Comparison of ENCODE assay signal across 10 mouse cellular contexts in the genomic region with DNA sequence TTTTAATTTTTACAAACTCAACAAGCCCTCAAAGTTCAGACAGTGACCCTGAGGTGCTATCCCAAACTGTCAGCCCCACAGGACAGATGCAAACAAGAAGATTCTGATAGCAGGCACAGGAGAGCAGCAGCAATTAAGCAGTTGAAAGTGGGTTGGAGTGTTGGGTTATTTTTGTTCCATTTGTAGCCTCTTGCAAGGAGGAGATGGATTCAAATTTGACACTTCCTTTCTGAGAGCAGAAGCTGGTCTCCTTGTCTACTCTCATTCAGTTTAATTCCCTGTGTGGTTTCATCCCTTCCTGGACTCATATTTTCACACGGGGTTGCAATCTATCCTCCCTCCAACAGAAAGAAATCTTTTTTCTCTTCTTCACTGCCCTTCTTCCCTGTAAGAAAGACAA. TPM values are rescaled to one million over a fixed set of nuclear protein-coding genes. Genes with fewer than 3 reads are reported as not detected.
A peak's percentile ranks its signal among the peaks of the same experiment; 100 is the strongest.
DNase-seq lines count a peak whose midpoint lies in the region; ATAC-seq lines count a peak whose summit lies in the region.
"Had no signal": no experiment of that assay in that cellular context is flagged by ENCODE, and none has a peak within 500 bp of the region (broad histone marks: within the 10 kb centered on the region; RNA-seq: fewer than 3 reads in every experiment).

No protein-coding gene starts in this region.

- no peak for DNase-seq in heart, postnatal 4 days
- DNase-seq in embryonic facial prominence, embryonic 11.5 days (ENCODE audit: low spot score), result no peak
- peak; percentile 6 for DNase-seq in hindbrain, embryonic 11.5 days (ENCODE audit: low spot score)
- no peak for DNase-seq in midbrain, embryonic 14.5 days
- DNase-seq in embryo, embryonic 11 days, result no peak
- DNase-seq: lung, adult 2 months had no signal

- peaks cover 20% of the 10 kb centered on the region for H3K27me3 ChIP-seq in heart, embryonic 14.5 days (ENCODE audit: control insufficient read depth, insufficient read depth, low read length)
- H3K27me3 ChIP-seq in embryonic facial prominence, embryonic 11.5 days (ENCODE audit: control insufficient read depth, insufficient read depth, low read length), result no peaks in the 10 kb centered on the region
- H3K27me3 ChIP-seq in hindbrain, embryonic 11.5 days (ENCODE audit: control insufficient read depth, insufficient read depth, low read length), result no peaks in the 10 kb centered on the region
- no peaks in the 10 kb centered on the region for H3K27me3 ChIP-seq in midbrain, embryonic 14.5 days (ENCODE audit: control insufficient read depth, insufficient read depth, low read length)
- H3K27me3 ChIP-seq: CH12.LX had no signal

- H3K9ac ChIP-seq in heart, embryonic 14.5 days (ENCODE audit: low read length), result no peak overlapping the region
- H3K9ac ChIP-seq in embryonic facial prominence, embryonic 11.5 days (replicated peaks; ENCODE audit: low read length), result peak overlapping the region; percentile 53; the same call in 1 of the 2 replicates
- peak overlapping the region; percentile 84 for H3K9ac ChIP-seq in hindbrain, embryonic 11.5 days (ENCODE audit: low read depth, low read length)
- H3K9ac ChIP-seq in midbrain, embryonic 14.5 days (replicated peaks; ENCODE audit: low read length), result peak overlapping the region; percentile 92

- peak overlapping the region in 1 of 2 experiments; percentile 48; a peak in 1 of 4 replicates for H3K4me3 ChIP-seq in heart, embryonic 14.5 days (ENCODE audit: control insufficient read depth in 1 of 2, insufficient read depth in 1 of 2, low read depth in 1 of 2, low read length in 2 of 2)
- H3K4me3 ChIP-seq in embryonic facial prominence, embryonic 11.5 days (ENCODE audit: low read depth, low read length), result peak overlapping the region; percentile 56; the same call in 1 of the 2 replicates
- H3K4me3 ChIP-seq in hindbrain, embryonic 11.5 days (ENCODE audit: low read depth, low read length), result peak overlapping the region; percentile 74
- H3K4me3 ChIP-seq in midbrain, embryonic 14.5 days (replicated peaks; ENCODE audit: low read depth, low read length), result peak overlapping the region; percentile 82

- no peaks in the 10 kb centered on the region for H3K9me3 ChIP-seq in heart, embryonic 14.5 days (ENCODE audit: control insufficient read depth, low read length)
- H3K9me3 ChIP-seq in embryonic facial prominence, embryonic 11.5 days (replicated peaks; ENCODE audit: control insufficient read depth, low read length), result no peaks in the 10 kb centered on the region
- H3K9me3 ChIP-seq in hindbrain, embryonic 11.5 days (ENCODE audit: control insufficient read depth, low read length), result no peaks in the 10 kb centered on the region
- H3K9me3 ChIP-seq in midbrain, embryonic 14.5 days (ENCODE audit: control insufficient read depth, low read length), result no peaks in the 10 kb centered on the region

- H3K27ac ChIP-seq in heart, embryonic 14.5 days (replicated peaks in 1 of 2; ENCODE audit: control insufficient read depth in 1 of 2, insufficient read depth in 1 of 2, low read depth in 2 of 2, low read length in 2 of 2), result no peak overlapping the region
- H3K27ac ChIP-seq in embryonic facial prominence, embryonic 11.5 days (replicated peaks; ENCODE audit: low read depth, low read length), result no peak overlapping the region
- 0 out of 2 replicates have a peak overlapping the region, but pooled peaks have one; percentile 80 for H3K27ac ChIP-seq in hindbrain, embryonic 11.5 days (ENCODE audit: low read depth, low read length)
- H3K27ac ChIP-seq in midbrain, embryonic 14.5 days (replicated peaks; ENCODE audit: low read depth, low read length), result peak overlapping the region; percentile 95

- ATAC-seq in heart, embryonic 14.5 days (ENCODE audit: insufficient number of reproducible peaks, insufficient read depth, low FRiP score, low read depth), result no peak
- ATAC-seq in embryonic facial prominence, embryonic 11.5 days (replicated peaks; ENCODE audit: insufficient number of reproducible peaks, low FRiP score, low TSS enrichment, low read depth), result no peak
- no peak for ATAC-seq in hindbrain, embryonic 11.5 days (ENCODE audit: low FRiP score)
- no peak for ATAC-seq in midbrain, embryonic 14.5 days (ENCODE audit: low FRiP score, low TSS enrichment)
- ATAC-seq in activated CD4-positive, CD25-positive, alpha-beta regulatory T cell, adult 4 months, result no peak
- ATAC-seq in megakaryocyte progenitor cell, adult 5-6 weeks (replicated peaks; ENCODE audit: poor library complexity), result no peak

- no peaks in the 10 kb centered on the region for H3K36me3 ChIP-seq in heart, embryonic 14.5 days (ENCODE audit: control insufficient read depth, insufficient read depth, low read length)
- H3K36me3 ChIP-seq in embryonic facial prominence, embryonic 11.5 days (replicated peaks; ENCODE audit: control insufficient read depth, insufficient read depth, low read depth, low read length), result no peaks in the 10 kb centered on the region
- H3K36me3 ChIP-seq in hindbrain, embryonic 11.5 days (ENCODE audit: control insufficient read depth, insufficient read depth, low read length), result no peaks in the 10 kb centered on the region
- H3K36me3 ChIP-seq in midbrain, embryonic 14.5 days (ENCODE audit: control insufficient read depth, insufficient read depth, low read length), result no peaks in the 10 kb centered on the region

- H3K4me1 ChIP-seq in heart, embryonic 14.5 days (ENCODE audit: control insufficient read depth in 2 of 2, insufficient read depth in 2 of 2, low read length in 2 of 2), result peaks cover 9 to 15% of the 10 kb centered on the region in 2 experiments; a peak in 3 of 4 replicates
- H3K4me1 ChIP-seq in embryonic facial prominence, embryonic 11.5 days (ENCODE audit: control insufficient read depth, insufficient read depth, low read length), result no peaks in the 10 kb centered on the region
- no peaks in the 10 kb centered on the region for H3K4me1 ChIP-seq in hindbrain, embryonic 11.5 days (replicated peaks; ENCODE audit: control insufficient read depth, insufficient read depth, low read length)
- peaks cover 14% of the 10 kb centered on the region for H3K4me1 ChIP-seq in midbrain, embryonic 14.5 days (ENCODE audit: control insufficient read depth, insufficient read depth, low read length)

- peak overlapping the region; percentile 96 for H3K4me2 ChIP-seq in heart, embryonic 14.5 days (ENCODE audit: low read length)
- peak overlapping the region; percentile 97 for H3K4me2 ChIP-seq in embryonic facial prominence, embryonic 11.5 days (ENCODE audit: low read depth, low read length)
- H3K4me2 ChIP-seq in hindbrain, embryonic 11.5 days (replicated peaks; ENCODE audit: low read depth, low read length), result peak overlapping the region; percentile 96
- H3K4me2 ChIP-seq in midbrain, embryonic 14.5 days (ENCODE audit: low read length), result peak overlapping the region; percentile 99

- 9% methylated on average over 1 of the region's 1 CpGs for WGBS in heart, embryonic 14.5 days
- 4% methylated on average over 1 of the region's 1 CpGs for WGBS in embryonic facial prominence, embryonic 11.5 days
- 0% methylated on average over 1 of the region's 1 CpGs for WGBS in hindbrain, embryonic 11.5 days
- WGBS in midbrain, embryonic 14.5 days, result 6% methylated on average over 1 of the region's 1 CpGs

RNA-seq across cellular contexts. Expression of gene Syt1, which starts 1.0 kb away (rescaled TPM):
- polyA plus RNA-seq in heart, embryonic 14.5 days (2014; fragmentation: Nextera tagmentation; extraction: Ambion mirVana), result 0.47 and 1.2 TPM in 2 replicates
- under 1 TPM; 0.24 to 0.43 TPM for total RNA-seq in heart, postnatal 4 days (2021)
- 7.1 and 8.3 TPM in 2 replicates for polyA plus RNA-seq in embryonic facial prominence, embryonic 11.5 days (2014; fragmentation: Nextera tagmentation; extraction: Ambion mirVana)
- 25.5 and 28.3 TPM in 2 replicates for polyA plus RNA-seq in hindbrain, embryonic 11.5 days (2014; fragmentation: Nextera tagmentation; extraction: Ambion mirVana)
- 103 and 106 TPM in 2 replicates for polyA plus RNA-seq in midbrain, embryonic 14.5 days (2014; fragmentation: Nextera tagmentation; extraction: Ambion mirVana)
- under 1 TPM in 1 of 2 experiments, not detected in 1; 0.12 TPM for polyA plus RNA-seq in activated CD4-positive, CD25-positive, alpha-beta regulatory T cell, adult 4 months (2017; shearing (Covaris generic))
- not detected in 2 replicates for total RNA-seq in megakaryocyte progenitor cell, adult 5-6 weeks (2015)
- not detected in 2 replicates for total RNA-seq in megakaryocyte progenitor cell, adult 5-6 weeks (2017)
- total RNA-seq: CH12.LX had no signal

Comparison
In these comparisons a context has a peak if more than half of its experiments do, and no peak if none do; other contexts are left out.
1. H3K27ac ChIP-seq: peak in hindbrain, embryonic 11.5 days (single experiment) and midbrain, embryonic 14.5 days (single experiment); none in heart, embryonic 14.5 days (0 of 2) and embryonic facial prominence, embryonic 11.5 days (single experiment).
2. Peak in every context shown above with its lines, with median percentiles within 50 percentile points of each other: H3K4me2 ChIP-seq.